Mouse (Mus musculus) small intestine, adult 2 months (tissue): ENCODE results near the gene Slc30a2. TPM values are rescaled to one million over a fixed set of nuclear protein-coding genes. Genes with fewer than 3 reads are reported as not detected.
A peak's percentile ranks its signal among the peaks of the same experiment; 100 is the strongest.
"Not testable (repeated sequence)": the region's sequence is repeated elsewhere in the genome, so short reads cannot be mapped to it uniquely, and the experiment has no call there.

Experiments
- H3K27ac ChIP-seq: fragments of 200-500 bp; 2 replicates; pipeline ENCODE4 v1.5.1; 2012; ENCODE audit warnings: low read depth, low read length, control low read depth, inconsistent platforms; ENCODE audit not compliant: insufficient read depth
- H3K27me3 ChIP-seq: fragments of 200-500 bp; 2 replicates; pipeline ENCODE4 v1.6.1; 2012; ENCODE audit warnings: mild to moderate bottlenecking, moderate library complexity, low read length, inconsistent platforms; ENCODE audit not compliant: control insufficient read depth, insufficient read depth
- H3K36me3 ChIP-seq: fragments of 200-500 bp; 2 replicates; pipeline ENCODE4 v1.6.1; 2012; ENCODE audit warnings: mild to moderate bottlenecking, low read length, control low read depth, inconsistent platforms; ENCODE audit not compliant: control insufficient read depth, insufficient read depth
- H3K4me1 ChIP-seq: fragments of 200-500 bp; 2 replicates; pipeline ENCODE4 v1.6.1; 2012; ENCODE audit warnings: low read length, inconsistent platforms, mixed read lengths; ENCODE audit not compliant: control insufficient read depth, insufficient read depth, insufficient read length
- H3K4me3 ChIP-seq: fragments of 200-500 bp; 2 replicates; pipeline ENCODE4 v1.5.1; 2012; ENCODE audit warnings: low read depth, mild to moderate bottlenecking, control low read depth, inconsistent platforms, low read length, moderate library complexity
- CTCF ChIP-seq: fragments of 200-500 bp; IDR thresholded peaks from 2 replicates; pipeline ENCODE4 v1.5.1; 2012; ENCODE audit warnings: low read depth, mild to moderate bottlenecking, control low read depth, inconsistent platforms, low read length, moderate library complexity, mixed read lengths; ENCODE audit not compliant: insufficient replicate concordance, insufficient read length; ENCODE audit errors: extremely low read depth
- POLR2A ChIP-seq: fragments of 200-500 bp; IDR thresholded peaks from 2 replicates; pipeline ENCODE4 v1.6.1; 2012; ENCODE audit warnings: low read depth, mild to moderate bottlenecking, control low read depth, inconsistent platforms, low read length, moderate library complexity
- WGBS: fragments of 180-500 bp; shearing (Covaris S2); methylation state at CpG from one replicate; pipeline ENCODE4 v1.1.7; 2018; 5-methylcytosine and 5-hydroxymethylcytosine counted together
- polyA plus RNA-seq: library from polyadenylated mRNA; depleted of rRNA; stranded (reverse); fragments of >200 nt; gene quantifications from 2 replicates; pipeline ENCODE4 v1.2.3, GENCODE M21; 2012

Slc30a2 gene
- polyA plus RNA-seq, 1 experiment, result 57.1 TPM

- 35% methylated on average over 5 of the region's 5 CpGs for WGBS
- Histone ChIP-seq H3K27me3 (no peaks in the 10 kb centered on the region), H3K36me3 (no peaks in the 10 kb centered on the region), H3K4me1 (peaks cover 19% of the 10 kb centered on the region), H3K27ac (no peak overlapping the region), H3K4me3 (no peak overlapping the region)
- TF ChIP-seq POLR2A (no peak), CTCF (no peak)
Measured at GRCm38 (mm10) chr4:134324655-134325054, 18.3 kb upstream of the Slc30a2 start.

- TF ChIP-seq POLR2A (no peak), CTCF (no peak)
- WGBS, result 30% methylated on average over 5 of the region's 5 CpGs
- Histone ChIP-seq H3K36me3 (no peaks in the 10 kb centered on the region), H3K27ac (peak overlapping the region; percentile 96), H3K4me3 (peak overlapping the region; percentile 20; the same call in 1 of the 2 replicates), H3K27me3 (no peaks in the 10 kb centered on the region), H3K4me1 (peaks cover 19% of the 10 kb centered on the region; the same call in 1 of the 2 replicates)
Measured at GRCm38 (mm10) chr4:134326859-134327530, 16.0 kb upstream of the Slc30a2 start.

- Histone ChIP-seq H3K4me1 (peaks cover 19% of the 10 kb centered on the region; the same call in 1 of the 2 replicates), H3K36me3 (no peaks in the 10 kb centered on the region), H3K4me3 (peak overlapping the region; percentile 20; the same call in 1 of the 2 replicates), H3K27me3 (no peaks in the 10 kb centered on the region), H3K27ac (peak overlapping the region; percentile 96)
- TF ChIP-seq POLR2A (no peak), CTCF (no peak)
- 63% methylated on average over 8 of the region's 8 CpGs for WGBS
Measured at GRCm38 (mm10) chr4:134328151-134328550, 14.8 kb upstream of the Slc30a2 start.

- TF ChIP-seq CTCF (no peak), POLR2A (no peak)
- 79% methylated on average over 8 of the region's 8 CpGs for WGBS
- H3K4me3 ChIP-seq, result no peak overlapping the region
- H3K36me3 ChIP-seq, result no peaks in the 10 kb centered on the region
- H3K27me3 ChIP-seq, result no peaks in the 10 kb centered on the region
- H3K4me1 ChIP-seq, result peaks cover 19% of the 10 kb centered on the region; the same call in 1 of the 2 replicates
- 0 out of 2 replicates have a peak overlapping the region, but pooled peaks have one; percentile 96 for H3K27ac ChIP-seq
Measured at GRCm38 (mm10) chr4:134328832-134329231, 14.1 kb upstream of the Slc30a2 start.

- Histone ChIP-seq H3K36me3 (0 out of 2 replicates have a peak, but pooled peaks cover 1% of the 10 kb centered on the region), H3K4me3 (no peak overlapping the region), H3K27ac (no peak overlapping the region), H3K4me1 (peaks cover 19% of the 10 kb centered on the region; the same call in 1 of the 2 replicates), H3K27me3 (no peaks in the 10 kb centered on the region)
- no peak for TF ChIP-seq CTCF
- no peak for TF ChIP-seq POLR2A
- 80% methylated on average over 5 of the region's 5 CpGs for WGBS
Measured at GRCm38 (mm10) chr4:134330281-134330680, 12.7 kb upstream of the Slc30a2 start.

GRCm38 (mm10) chr4:134341231-134341630 lies 1.8 kb upstream of the Slc30a2 start:
- not testable (repeated sequence) for H3K27ac ChIP-seq, H3K36me3 ChIP-seq, H3K27me3 ChIP-seq, H3K4me3 ChIP-seq, H3K4me1 ChIP-seq
- WGBS, result 86% methylated on average over 6 of the region's 6 CpGs

- WGBS, result 30% methylated on average over 11 of the region's 11 CpGs
- TF ChIP-seq CTCF (no peak), POLR2A (no peak)
- H3K4me3 ChIP-seq, result peak overlapping the region; percentile 69
- H3K27ac ChIP-seq, result 0 out of 2 replicates have a peak overlapping the region, but pooled peaks have one; percentile 92
- H3K27me3 ChIP-seq, result peaks cover 2% of the 10 kb centered on the region; the same call in 1 of the 2 replicates
- H3K36me3 ChIP-seq, result peaks cover 6% of the 10 kb centered on the region
- peaks cover 10% of the 10 kb centered on the region for H3K4me1 ChIP-seq
Measured at GRCm38 (mm10) chr4:134342213-134342779, 685 bp upstream of the Slc30a2 start.
